Mouse (Mus musculus) heart, adult 2 months (tissue): ENCODE measurements around the gene Celsr3. TPM values are rescaled to one million over a fixed set of nuclear protein-coding genes. Genes with fewer than 3 reads are reported as not detected.

Experiments
- DNase-seq, 2 experiments: peaks; one replicate each; pipeline ENCODE4 v3.0.0; 2021
- H3K27ac ChIP-seq: fragments of 200-600 bp; 2 replicates; pipeline ENCODE4 v1.8.1; 2022
- H3K27me3 ChIP-seq: fragments of 200-500 bp; 2 replicates; pipeline ENCODE4 v1.6.1; 2012; ENCODE audit warnings: mild to moderate bottlenecking, low read length, inconsistent platforms, mixed read lengths; ENCODE audit not compliant: control insufficient read depth, insufficient read depth
- H3K36me3 ChIP-seq: fragments of 200-500 bp; 2 replicates; pipeline ENCODE4 v1.6.1; 2012; ENCODE audit warnings: low read length, inconsistent platforms; ENCODE audit not compliant: control insufficient read depth, insufficient read depth
- H3K4me1 ChIP-seq: fragments of 200-500 bp; 2 replicates; pipeline ENCODE4 v1.6.1; 2011; ENCODE audit warnings: low read length; ENCODE audit not compliant: control insufficient read depth, insufficient read depth
- H3K4me3 ChIP-seq: fragments of 200-600 bp; 2 replicates; pipeline ENCODE4 v1.8.1; 2022
- H3K79me2 ChIP-seq: fragments of 200-500 bp; replicated peaks from 2 replicates; pipeline ENCODE4 v1.6.1; 2012; ENCODE audit warnings: mild to moderate bottlenecking, inconsistent platforms, low read length, moderate library complexity, mixed read lengths; ENCODE audit not compliant: control insufficient read depth, insufficient read depth
- H3K9ac ChIP-seq: fragments of 200-500 bp; 2 replicates; pipeline ENCODE4 v1.6.1; 2012; ENCODE audit warnings: low read depth, mild to moderate bottlenecking, control low read depth, inconsistent platforms, low read length, mixed read lengths
- CTCF ChIP-seq: fragments of 200-600 bp; IDR thresholded peaks from 2 replicates; pipeline ENCODE4 v1.8.1; 2022; ENCODE audit warnings: antibody characterized with exemption, mild to moderate bottlenecking, moderate library complexity
- EP300 ChIP-seq: fragments of 200-500 bp; IDR thresholded peaks from 2 replicates; pipeline ENCODE4 v1.6.1; 2011; ENCODE audit warnings: low read depth, low read length, control low read depth; ENCODE audit not compliant: insufficient read depth
- POLR2A ChIP-seq: fragments of 200-500 bp; IDR thresholded peaks from 2 replicates; pipeline ENCODE4 v1.6.1; 2011; ENCODE audit warnings: mild to moderate bottlenecking, low read depth, low read length, control low read depth; ENCODE audit not compliant: insufficient read depth
- WGBS: fragments of 180-500 bp; shearing (Covaris S2); methylation state at CpG from one replicate; pipeline ENCODE4 v1.1.7; 2018; 5-methylcytosine and 5-hydroxymethylcytosine counted together
- intact Hi-C: fragments of 180-260 bp; cut with DNase I; formaldehyde crosslinking; loops from one replicate; pipeline ENCODE4 v1.15.1; 2025
- polyA plus RNA-seq: library from polyadenylated mRNA; depleted of rRNA; stranded (reverse); fragments of >200 nt; gene quantifications from 2 replicates; pipeline ENCODE4 v1.2.3, GENCODE M21; 2012
- total RNA-seq, 2 experiments: library from RNA; stranded (reverse); gene quantifications; 2 replicates each; pipeline ENCODE4 v1.2.3; 2021

Gene Celsr3
- total and polyA plus RNA-seq, 3 experiments, result 0.02 to 0.06 (median 0.03) TPM

GRCm38 (mm10) chr9:108824144-108824685 is 1.9 kb upstream of the Celsr3 start:
- Histone ChIP-seq H3K27ac (no peak overlapping the region), H3K27me3 (peaks cover 17% of the 10 kb centered on the region), H3K79me2 (no peaks in the 10 kb centered on the region), H3K36me3 (no peaks in the 10 kb centered on the region), H3K4me1 (no peaks in the 10 kb centered on the region), H3K9ac (no peak overlapping the region), H3K4me3 (no peak overlapping the region)
- WGBS, result 5% methylated on average over 25 of the region's 25 CpGs
- no peak for TF ChIP-seq EP300
- TF ChIP-seq CTCF, result no peak
- no peak for TF ChIP-seq POLR2A
- DNase-seq, result no peak
- intact Hi-C loops, result no loop called here

GRCm38 (mm10) chr9:108824755-108825413 is 1.2 kb upstream of the Celsr3 start:
- no peak for TF ChIP-seq POLR2A
- no peak for TF ChIP-seq CTCF
- no peak for TF ChIP-seq EP300
- no peak overlapping the region for H3K27ac ChIP-seq
- no peaks in the 10 kb centered on the region for H3K36me3 ChIP-seq
- intact Hi-C loops, result no loop called here
- no peaks in the 10 kb centered on the region for H3K79me2 ChIP-seq
- no peak overlapping the region for H3K9ac ChIP-seq
- 2% methylated on average over 31 of the region's 31 CpGs for WGBS
- H3K4me1 ChIP-seq, result no peaks in the 10 kb centered on the region
- H3K4me3 ChIP-seq, result no peak overlapping the region
- DNase-seq, result no peak
- peaks cover 17% of the 10 kb centered on the region for H3K27me3 ChIP-seq

DNA sequence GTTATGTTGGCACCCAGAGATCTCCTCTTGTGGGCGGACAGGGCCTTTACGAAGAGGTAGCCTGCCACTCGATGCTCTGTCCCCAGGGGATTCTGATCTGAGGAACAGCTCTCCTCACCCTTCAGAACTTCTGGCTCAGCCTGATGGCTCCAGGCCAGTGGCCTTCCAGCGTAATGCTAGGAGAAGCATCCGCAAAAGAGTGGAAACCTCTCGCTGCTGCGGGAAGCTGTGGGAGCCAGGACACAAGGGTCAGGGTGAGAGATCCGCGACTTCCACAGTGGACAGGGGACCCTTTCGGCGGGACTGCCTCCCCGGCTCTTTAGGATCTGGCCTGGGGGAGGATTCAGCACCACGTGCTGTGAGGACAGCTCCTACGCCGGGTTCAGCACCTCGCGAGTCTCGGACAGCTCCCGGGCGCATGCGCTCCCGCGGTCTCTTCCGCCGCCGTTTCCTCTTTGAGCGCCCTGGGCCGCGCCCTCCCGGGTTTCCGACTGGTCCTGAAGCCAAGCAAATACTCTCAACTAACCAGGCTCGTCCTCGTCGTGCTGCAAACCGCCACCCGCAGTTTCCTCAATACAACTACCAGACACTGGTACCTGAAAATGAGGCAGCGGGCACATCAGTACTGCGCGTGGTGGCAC is 700 bp downstream of the Celsr3 start:
- Histone ChIP-seq H3K27me3 (peaks cover 20% of the 10 kb centered on the region), H3K36me3 (no peaks in the 10 kb centered on the region), H3K9ac (no peak overlapping the region), H3K4me3 (no peak overlapping the region), H3K4me1 (peaks cover 2% of the 10 kb centered on the region), H3K27ac (no peak overlapping the region), H3K79me2 (no peaks in the 10 kb centered on the region)
- TF ChIP-seq CTCF (no peak), EP300 (peak; percentile 51; the same call in 1 of the 2 replicates)
- 3% methylated on average over 39 of the region's 39 CpGs for WGBS
- peak; percentile 81 to 90 for DNase-seq
- intact Hi-C loops, result loop anchor here (2.0 kb wide), 1 partner anchor 18 kb away; the partner anchor contains the start of gene Nckipsd

DNA sequence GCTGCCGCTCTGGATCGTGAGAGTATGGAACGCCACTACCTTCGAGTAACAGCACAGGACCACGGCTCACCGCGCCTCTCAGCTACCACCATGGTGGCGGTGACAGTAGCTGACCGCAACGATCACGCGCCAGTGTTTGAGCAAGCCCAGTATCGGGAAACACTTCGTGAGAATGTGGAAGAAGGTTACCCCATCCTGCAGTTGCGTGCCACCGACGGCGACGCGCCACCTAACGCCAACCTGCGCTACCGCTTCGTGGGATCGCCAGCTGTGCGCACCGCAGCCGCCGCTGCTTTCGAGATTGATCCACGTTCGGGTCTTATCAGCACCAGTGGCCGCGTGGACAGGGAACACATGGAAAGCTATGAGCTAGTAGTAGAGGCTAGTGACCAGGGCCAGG is 1.3 kb downstream of the Celsr3 start:
- 6% methylated on average over 34 of the region's 34 CpGs for WGBS

GRCm38 (mm10) chr9:108827906-108828305 is 1.8 kb downstream of the Celsr3 start:
- Histone ChIP-seq H3K36me3 (no peaks in the 10 kb centered on the region), H3K27ac (no peak overlapping the region), H3K4me1 (peaks cover 5% of the 10 kb centered on the region), H3K4me3 (no peak overlapping the region), H3K9ac (no peak overlapping the region), H3K27me3 (peaks cover 26% of the 10 kb centered on the region), H3K79me2 (no peaks in the 10 kb centered on the region)
- TF ChIP-seq EP300 (no peak), CTCF (no peak), POLR2A (no peak)
- no peak for DNase-seq
- intact Hi-C loops, result loop anchor here (2.0 kb wide), 1 partner anchor 19 kb away; the partner anchor contains the start of gene Nckipsd
- WGBS, result 58% methylated on average over 18 of the region's 18 CpGs

More for the DNA sequence above, 1.3 kb downstream of the Celsr3 start:
- Histone ChIP-seq H3K4me1 (peaks cover 3% of the 10 kb centered on the region), H3K4me3 (no peak overlapping the region), H3K36me3 (no peaks in the 10 kb centered on the region), H3K9ac (no peak overlapping the region), H3K79me2 (no peaks in the 10 kb centered on the region), H3K27ac (no peak overlapping the region), H3K27me3 (peaks cover 23% of the 10 kb centered on the region)
- intact Hi-C loops, result loop anchor here (2.0 kb wide), 1 partner anchor 19 kb away; the partner anchor contains the start of gene Nckipsd
- no peak for DNase-seq
- TF ChIP-seq CTCF, result no peak
- TF ChIP-seq POLR2A, result no peak
- no peak for TF ChIP-seq EP300

DNA sequence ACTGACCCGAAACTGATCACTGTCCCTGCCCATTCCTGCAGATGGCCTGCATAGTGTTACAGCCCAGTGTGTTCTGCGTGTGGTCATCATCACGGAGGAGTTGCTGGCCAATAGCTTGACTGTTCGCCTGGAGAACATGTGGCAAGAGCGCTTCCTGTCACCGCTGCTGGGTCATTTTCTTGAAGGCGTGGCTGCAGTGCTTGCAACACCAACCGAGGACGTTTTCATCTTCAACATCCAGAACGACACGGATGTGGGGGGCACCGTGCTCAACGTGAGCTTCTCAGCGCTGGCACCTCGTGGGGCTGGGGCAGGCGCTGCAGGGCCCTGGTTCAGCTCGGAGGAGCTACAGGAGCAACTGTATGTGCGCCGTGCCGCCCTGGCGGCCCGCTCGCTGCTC is 5.5 kb downstream of the Celsr3 start:
- Histone ChIP-seq H3K27ac (no peak overlapping the region), H3K36me3 (no peaks in the 10 kb centered on the region), H3K79me2 (no peaks in the 10 kb centered on the region), H3K4me3 (peak overlapping the region; percentile 47), H3K9ac (peak overlapping the region; percentile 10; the same call in 1 of the 2 replicates), H3K4me1 (peaks cover 5% of the 10 kb centered on the region), H3K27me3 (peaks cover 13% of the 10 kb centered on the region)
- WGBS, result 4% methylated on average over 23 of the region's 23 CpGs
- no peak for DNase-seq
- no peak for TF ChIP-seq POLR2A
- TF ChIP-seq CTCF, result no peak
- TF ChIP-seq EP300, result no peak
- intact Hi-C loops, result no loop called here
